Mouse (Mus musculus) embryonic facial prominence, embryonic 11.5 days (tissue): Measurements from ENCODE around the gene Get4. TPM values are rescaled to one million over a fixed set of nuclear protein-coding genes. Genes with fewer than 3 reads are reported as not detected.

Experiments used
- ATAC-seq: fragments of 200-750 bp; cut with Nextera tagmentation; replicated peaks from 2 replicates; pipeline ENCODE4 v1.8.0; 2017; ENCODE audit warnings: low read depth; ENCODE audit not compliant: insufficient number of reproducible peaks, low FRiP score, low TSS enrichment
- DNase-seq: peaks from one replicate; pipeline ENCODE4 v3.0.0-alpha.2; 2015; ENCODE audit warnings: low spot score
- H3K27ac ChIP-seq: fragments of 300-500 bp; sonication (generic); replicated peaks from 2 replicates; pipeline ENCODE4 v1.5.1; 2014; ENCODE audit warnings: mild to moderate bottlenecking, low read depth, low read length, control low read depth
- H3K27me3 ChIP-seq: fragments of 300-500 bp; sonication (generic); 2 replicates; pipeline ENCODE4 v1.6.1; 2014; ENCODE audit warnings: mild to moderate bottlenecking, low read length, moderate library complexity, mixed read lengths; ENCODE audit not compliant: control insufficient read depth, insufficient read depth
- H3K36me3 ChIP-seq: fragments of 300-500 bp; sonication (generic); replicated peaks from 2 replicates; pipeline ENCODE4 v1.6.1; 2014; ENCODE audit warnings: low read depth, mild to moderate bottlenecking, low read length, moderate library complexity, mixed read lengths; ENCODE audit not compliant: control insufficient read depth, insufficient read depth
- H3K4me1 ChIP-seq: fragments of 300-500 bp; sonication (generic); 2 replicates; pipeline ENCODE4 v1.6.1; 2014; ENCODE audit warnings: low read length, mixed read lengths; ENCODE audit not compliant: control insufficient read depth, insufficient read depth
- H3K4me2 ChIP-seq: fragments of 300-500 bp; sonication (generic); 2 replicates; pipeline ENCODE4 v1.6.1; 2014; ENCODE audit warnings: low read depth, mild to moderate bottlenecking, control low read depth, low read length, moderate library complexity
- H3K4me3 ChIP-seq: fragments of 300-500 bp; sonication (generic); 2 replicates; pipeline ENCODE4 v1.5.1; 2014; ENCODE audit warnings: low read depth, low read length, control low read depth
- H3K9ac ChIP-seq: fragments of 300-500 bp; sonication (generic); replicated peaks from 2 replicates; pipeline ENCODE4 v1.6.1; 2014; ENCODE audit warnings: mild to moderate bottlenecking, control low read depth, low read length
- H3K9me3 ChIP-seq: fragments of 300-500 bp; sonication (generic); replicated peaks from 2 replicates; pipeline ENCODE4 v1.6.1; 2016; ENCODE audit warnings: mild to moderate bottlenecking, low read length, inconsistent platforms, mixed read lengths; ENCODE audit not compliant: control insufficient read depth
- WGBS: fragments of 180-500 bp; shearing (Covaris S2); extraction: QIAGEN DNeasy Blood & Tissue Kit; methylation state at CpG from one replicate; pipeline ENCODE4 v1.1.7; 2014; 5-methylcytosine and 5-hydroxymethylcytosine counted together
- polyA plus RNA-seq: library from polyadenylated mRNA; unstranded; fragments of >200 nt; fragmentation: Nextera tagmentation; extraction: Ambion mirVana; gene quantifications from 2 replicates; pipeline ENCODE4 v1.2.1, GENCODE M21; 2014

Gene Get4
- polyA plus RNA-seq, 1 experiment from 2014 or later, result 123 TPM

DNA sequence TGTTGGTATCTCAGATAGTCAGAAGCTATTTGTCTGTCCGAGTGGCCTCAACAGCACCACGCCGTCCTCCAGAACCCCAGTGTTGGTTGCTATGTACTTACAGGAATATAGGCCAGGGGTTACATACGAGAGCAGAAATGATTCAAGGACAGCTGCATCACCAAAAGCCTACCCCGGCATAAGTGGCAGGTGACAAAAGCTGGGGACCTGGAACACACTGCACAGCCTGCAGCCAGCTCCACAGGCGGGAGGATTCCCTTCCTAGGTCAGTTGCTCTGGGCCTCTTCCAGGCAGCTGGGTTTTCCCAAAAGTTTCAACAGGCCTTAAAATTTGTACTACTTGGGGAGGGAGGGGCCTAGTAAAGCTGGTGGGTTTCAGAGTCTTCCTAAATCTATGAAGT, 3.7 kb downstream of the Get4 start:
- DNase-seq (no peak), ATAC-seq (no peak)
- Histone ChIP-seq H3K36me3 (no peaks in the 10 kb centered on the region), H3K4me1 (peaks cover 6% of the 10 kb centered on the region), H3K9ac (no peak overlapping the region), H3K4me3 (no peak overlapping the region), H3K9me3 (no peaks in the 10 kb centered on the region), H3K27ac (no peak overlapping the region), H3K27me3 (no peaks in the 10 kb centered on the region), H3K4me2 (no peak overlapping the region)
- WGBS, result 94% methylated on average over 6 of the region's 6 CpGs

DNA sequence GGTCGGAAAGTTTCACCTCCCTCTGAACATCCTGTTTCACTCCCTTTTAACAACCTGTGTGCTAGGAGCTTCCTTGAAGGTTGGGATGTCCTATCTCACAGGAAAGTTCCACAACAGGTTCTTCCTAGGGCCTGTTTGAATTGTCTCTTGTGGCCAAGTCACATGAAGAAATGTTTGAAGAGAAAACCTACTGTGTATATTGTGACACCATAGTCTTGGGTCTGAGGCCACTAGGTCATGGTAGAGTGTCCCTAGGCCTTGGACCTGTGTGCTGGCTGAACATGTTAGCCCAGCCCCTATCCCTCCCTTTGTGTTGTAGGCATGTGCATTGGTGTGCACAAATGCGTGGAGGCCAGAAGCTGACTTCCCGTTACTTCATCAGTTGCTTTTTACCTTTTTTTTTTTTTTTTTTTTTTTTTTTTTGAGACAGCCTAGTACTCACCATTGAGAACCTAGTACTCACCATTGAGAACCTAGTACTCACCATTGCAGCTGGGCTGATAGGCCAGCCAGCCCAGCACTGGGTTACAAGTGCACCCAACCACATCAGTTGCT, 4.2 kb downstream of the Get4 start:
- no peak overlapping the region for H3K4me3 ChIP-seq
- H3K9ac ChIP-seq, result no peak overlapping the region
- H3K27me3 ChIP-seq, result no peaks in the 10 kb centered on the region
- ATAC-seq, result no peak
- no peak for DNase-seq
- 89% methylated on average over 3 of the region's 3 CpGs for WGBS
- H3K36me3 ChIP-seq, result no peaks in the 10 kb centered on the region
- H3K27ac ChIP-seq, result no peak overlapping the region
- peaks cover 6% of the 10 kb centered on the region for H3K4me1 ChIP-seq
- H3K9me3 ChIP-seq, result no peaks in the 10 kb centered on the region
- H3K4me2 ChIP-seq, result no peak overlapping the region

DNA sequence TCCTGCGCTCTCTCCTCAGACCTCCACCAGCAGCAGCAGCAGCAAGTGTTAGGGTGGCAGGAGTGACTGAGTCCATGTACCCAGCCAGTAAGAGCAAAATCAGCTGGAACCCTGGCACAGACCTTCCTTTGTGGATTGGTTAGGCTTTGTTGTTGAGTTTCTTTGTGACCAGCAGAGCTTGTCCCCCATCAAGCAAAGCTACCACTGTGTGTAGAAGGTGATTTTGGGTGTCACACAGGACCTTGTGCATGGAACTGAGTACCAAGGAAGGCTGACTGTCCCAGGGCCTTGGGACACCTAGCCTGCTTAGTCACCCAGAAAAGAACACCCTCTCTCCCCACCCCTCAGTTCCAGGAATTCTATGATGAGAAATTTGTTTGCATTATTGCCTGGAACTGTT, 5.1 kb downstream of the Get4 start:
- Histone ChIP-seq H3K9ac (no peak overlapping the region), H3K4me2 (no peak overlapping the region), H3K4me1 (peaks cover 6% of the 10 kb centered on the region), H3K27me3 (no peaks in the 10 kb centered on the region), H3K9me3 (no peaks in the 10 kb centered on the region), H3K27ac (no peak overlapping the region), H3K36me3 (no peaks in the 10 kb centered on the region), H3K4me3 (no peak overlapping the region)
- DNase-seq (no peak), ATAC-seq (no peak)
- 100% methylated on average over 1 of the region's 1 CpGs for WGBS

DNA sequence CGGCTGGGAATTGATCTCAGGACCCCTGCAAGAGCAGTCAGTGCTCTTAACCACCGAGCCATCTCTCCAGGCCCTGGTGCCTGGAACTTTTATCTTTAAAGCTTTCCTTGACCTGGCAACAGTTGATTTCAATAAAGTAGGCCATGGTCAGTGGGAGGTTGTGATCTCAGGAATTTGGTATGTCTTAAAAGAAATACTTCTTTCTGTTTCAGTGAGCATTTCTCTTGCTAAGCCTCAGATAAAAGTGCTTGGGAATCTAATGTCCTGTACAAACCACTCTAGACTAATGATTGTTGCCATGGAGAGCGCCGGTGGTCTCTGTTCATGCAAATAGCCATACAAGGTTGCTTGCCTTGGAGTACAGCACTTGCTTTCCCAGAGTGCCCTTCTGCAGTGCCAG, 5.7 kb downstream of the Get4 start:
- no peak for DNase-seq
- Histone ChIP-seq H3K27ac (no peak overlapping the region), H3K4me1 (peaks cover 6% of the 10 kb centered on the region), H3K4me2 (no peak overlapping the region), H3K4me3 (no peak overlapping the region), H3K9me3 (no peaks in the 10 kb centered on the region), H3K27me3 (no peaks in the 10 kb centered on the region), H3K9ac (no peak overlapping the region), H3K36me3 (peaks cover 2% of the 10 kb centered on the region)
- no peak for ATAC-seq
- 85% methylated on average over 4 of the region's 4 CpGs for WGBS

- H3K4me3 ChIP-seq, result no peak overlapping the region
- no peak overlapping the region for H3K9ac ChIP-seq
- WGBS, result 91% methylated on average over 8 of the region's 8 CpGs
- H3K36me3 ChIP-seq, result peaks cover 2% of the 10 kb centered on the region
- no peak for DNase-seq
- no peak overlapping the region for H3K27ac ChIP-seq
- H3K4me1 ChIP-seq, result peaks cover 2% of the 10 kb centered on the region
- no peak for ATAC-seq
- no peaks in the 10 kb centered on the region for H3K9me3 ChIP-seq
- H3K27me3 ChIP-seq, result no peaks in the 10 kb centered on the region
- no peak overlapping the region for H3K4me2 ChIP-seq
Measured at GRCm38 (mm10) chr5:139258371-139259035, 6.4 kb downstream of the Get4 start.

DNA sequence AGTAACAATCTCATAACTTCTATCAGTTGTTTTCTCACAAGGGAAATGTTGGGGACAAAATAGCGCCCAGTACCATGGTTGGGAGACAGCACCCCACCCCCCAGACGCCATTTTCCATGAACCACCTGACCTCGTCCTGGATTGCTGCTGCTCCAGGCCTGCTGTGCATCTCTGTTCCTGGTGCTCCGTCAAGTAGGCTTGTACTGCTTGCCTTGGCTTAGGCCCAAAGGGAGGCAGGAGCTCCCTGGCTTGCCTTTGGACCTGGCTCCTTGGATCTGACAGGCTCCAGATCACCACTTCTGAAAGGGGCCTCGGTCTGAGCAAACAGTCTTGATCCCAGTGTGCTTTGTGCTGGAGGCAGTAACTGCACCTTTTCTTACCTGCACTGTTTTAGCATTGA, 7.7 kb downstream of the Get4 start:
- Histone ChIP-seq H3K27me3 (no peaks in the 10 kb centered on the region), H3K27ac (no peak overlapping the region), H3K9ac (no peak overlapping the region), H3K36me3 (peaks cover 10% of the 10 kb centered on the region), H3K4me3 (no peak overlapping the region), H3K4me2 (no peak overlapping the region), H3K9me3 (no peaks in the 10 kb centered on the region), H3K4me1 (no peaks in the 10 kb centered on the region)
- 88% methylated on average over 5 of the region's 5 CpGs for WGBS
- no peak for DNase-seq
- no peak for ATAC-seq

- Histone ChIP-seq H3K36me3 (peaks cover 16% of the 10 kb centered on the region), H3K27ac (no peak overlapping the region), H3K9me3 (no peaks in the 10 kb centered on the region), H3K9ac (no peak overlapping the region), H3K4me3 (no peak overlapping the region), H3K4me2 (no peak overlapping the region), H3K4me1 (no peaks in the 10 kb centered on the region), H3K27me3 (no peaks in the 10 kb centered on the region)
- 91% methylated on average over 4 of the region's 4 CpGs for WGBS
- ATAC-seq (no peak), DNase-seq (no peak)
Measured at GRCm38 (mm10) chr5:139261403-139261802, 9.3 kb downstream of the Get4 start.

- Histone ChIP-seq H3K4me3 (no peak overlapping the region), H3K4me1 (no peaks in the 10 kb centered on the region), H3K27me3 (no peaks in the 10 kb centered on the region), H3K27ac (no peak overlapping the region), H3K4me2 (no peak overlapping the region), H3K36me3 (peaks cover 23% of the 10 kb centered on the region), H3K9me3 (no peaks in the 10 kb centered on the region), H3K9ac (no peak overlapping the region)
- ATAC-seq (no peak), DNase-seq (no peak)
- WGBS, result 95% methylated on average over 4 of the region's 4 CpGs
Measured at GRCm38 (mm10) chr5:139267661-139268060, 15.5 kb downstream of the Get4 start.
